Mouse (Mus musculus): Measurements from ENCODE around the gene Taf3.

Taf3 gene

GRCm38 (mm10) chr2:10048461-10048860 lies at the start of gene Taf3:
TSS of gene Taf3 (minus strand) at chr2:10048596.
- peak; percentile 92 for DNase-seq

- no peak for DNase-seq
Measured at GRCm38 (mm10) chr2:10094327-10095100, 46.1 kb upstream of the Taf3 start.

- DNase-seq = no peak
Measured at GRCm38 (mm10) chr2:10087256-10087850, 39.0 kb upstream of the Taf3 start.

GRCm38 (mm10) chr2:10082737-10083136 lies 34.3 kb upstream of the Taf3 start:
- no peak for DNase-seq

GRCm38 (mm10) chr2:10081453-10082080 lies 33.2 kb upstream of the Taf3 start:
- DNase-seq = no peak

GRCm38 (mm10) chr2:10080310-10081010 lies 32.1 kb upstream of the Taf3 start, which contains the start of the genes Atp5c1 and Kin:
TSS of gene Atp5c1 (minus strand) at chr2:10080510.
TSS of gene Kin (plus strand) at chr2:10080593.
- DNase-seq = peak; percentile 96

- no peak for DNase-seq
Measured at GRCm38 (mm10) chr2:10079745-10080309, 31.4 kb upstream of the Taf3 start.

GRCm38 (mm10) chr2:10076675-10077074 lies 28.3 kb upstream of the Taf3 start:
- DNase-seq = no peak

GRCm38 (mm10) chr2:10074470-10074869 lies 26.1 kb upstream of the Taf3 start:
- no peak for DNase-seq

GRCm38 (mm10) chr2:10071751-10072150 lies 23.4 kb upstream of the Taf3 start:
- no peak for DNase-seq

- no peak for DNase-seq
Measured at GRCm38 (mm10) chr2:10058836-10059235, 10.4 kb upstream of the Taf3 start.

- DNase-seq = no peak
Measured at GRCm38 (mm10) chr2:10051996-10052395, 3.6 kb upstream of the Taf3 start.

GRCm38 (mm10) chr2:10050878-10051277 lies 2.5 kb upstream of the Taf3 start:
- DNase-seq = peak; percentile 63

- no peak for DNase-seq
Measured at GRCm38 (mm10) chr2:10049456-10049855, 1.1 kb upstream of the Taf3 start.

GRCm38 (mm10) chr2:10047758-10048436 lies 499 bp downstream of the Taf3 start:
- peak; percentile 30 for DNase-seq

- DNase-seq = no peak
Measured at GRCm38 (mm10) chr2:10034976-10035375, 13.4 kb downstream of the Taf3 start.

- DNase-seq = no peak
Measured at GRCm38 (mm10) chr2:10033684-10034083, 14.7 kb downstream of the Taf3 start.

GRCm38 (mm10) chr2:10029755-10030154 lies 18.6 kb downstream of the Taf3 start:
- DNase-seq = no peak

- no peak for DNase-seq
Measured at GRCm38 (mm10) chr2:10024264-10024663, 24.1 kb downstream of the Taf3 start.

GRCm38 (mm10) chr2:10021296-10021695 lies 27.1 kb downstream of the Taf3 start:
- no peak for DNase-seq

GRCm38 (mm10) chr2:10014951-10015635 lies 33.3 kb downstream of the Taf3 start:
- DNase-seq = no peak

Data from right cerebral cortex, postnatal 25 days (tissue).